Mouse (Mus musculus): Measurements from ENCODE around the gene Tmem248.
A peak's percentile ranks its signal among the peaks of the same experiment; 100 is the strongest.

- TF ChIP-seq MAX (IDR thresholded peaks at IDR 0.05) (no peak), CTCF (IDR thresholded peaks at IDR 0.05; ENCODE audit: control insufficient read depth, insufficient read depth, insufficient read length) (no peak), CEBPB (IDR thresholded peaks at IDR 0.05; ENCODE audit: low read depth) (peak; percentile 35), MYOD1 (IDR thresholded peaks at IDR 0.05; ENCODE audit: control insufficient read depth, insufficient read length, low read depth) (peak; percentile 15), FOSL1 (IDR thresholded peaks at IDR 0.05; ENCODE audit: insufficient read depth, low read length, poor library complexity, severe bottlenecking) (no peak)
Measured at GRCm38 (mm10) chr5:130171956-130172601, 44.8 kb upstream of the Tmem248 start.
